Mouse (Mus musculus): Measurements from ENCODE around the gene Olfr679.
"Not testable (repeated sequence)": the region's sequence is repeated elsewhere in the genome, so short reads cannot be mapped to it uniquely, and the experiment has no call there.

Gene Olfr679

GRCm38 (mm10) chr7:105080905-105081304, at the start of gene Olfr679:
TSS of gene Olfr679 (plus strand) at chr7:105081205.
- no peak for DNase-seq (ENCODE audit: low spot score)

GRCm38 (mm10) chr7:105032398-105032797, 48.6 kb upstream of the Olfr679 start, which contains the start of gene Olfr676:
TSS of gene Olfr676 (plus strand) at chr7:105032698.
- DNase-seq (ENCODE audit: low spot score), result no peak

- peak; percentile 15 for DNase-seq (ENCODE audit: low spot score)
These were observed 47.2 kb upstream of the Olfr679 start for GRCm38 (mm10) chr7:105033836-105034235.

GRCm38 (mm10) chr7:105058951-105059350, 22.1 kb upstream of the Olfr679 start:
- peak; percentile 5 for DNase-seq (ENCODE audit: low spot score)

- DNase-seq (ENCODE audit: low spot score), result no peak
These were observed 16.8 kb upstream of the Olfr679 start, which contains the start of gene Olfr678 for GRCm38 (mm10) chr7:105064175-105064574. TSS of gene Olfr678 (plus strand) at chr7:105064475.

GRCm38 (mm10) chr7:105092717-105093116, 11.7 kb downstream of the Olfr679 start, which contains the start of gene Olfr680-ps1:
TSS of gene Olfr680-ps1 (minus strand) at chr7:105092817.
- DNase-seq (ENCODE audit: low spot score), result not testable (repeated sequence)

- DNase-seq (ENCODE audit: low spot score), result no peak
These were observed 35.5 kb downstream of the Olfr679 start, which contains the start of gene Olfr681 for GRCm38 (mm10) chr7:105116536-105116935. TSS of gene Olfr681 (plus strand) at chr7:105116836.

Data from adipocyte (in vitro differentiated cells).